Mouse (Mus musculus) neural tube, embryonic 14.5 days (tissue): ENCODE results near the gene Actr10. TPM values are rescaled to one million over a fixed set of nuclear protein-coding genes. Genes with fewer than 3 reads are reported as not detected.
A peak's percentile ranks its signal among the peaks of the same experiment; 100 is the strongest.

Experiments
- ATAC-seq: fragments of 200-750 bp; cut with Nextera tagmentation; 2 replicates; pipeline ENCODE4 v1.8.0; 2017; ENCODE audit warnings: low read depth, mild to moderate bottlenecking, moderate TSS enrichment, moderate library complexity
- H3K27ac ChIP-seq: fragments of 300-500 bp; sonication (generic); 2 replicates; pipeline ENCODE4 v1.5.1; 2014; ENCODE audit warnings: low read depth, mild to moderate bottlenecking, control low read depth, low read length, moderate library complexity, mixed read lengths
- H3K27me3 ChIP-seq: fragments of 300-500 bp; sonication (generic); 2 replicates; pipeline ENCODE4 v1.6.1; 2014; ENCODE audit warnings: low read length; ENCODE audit not compliant: control insufficient read depth, insufficient read depth
- H3K36me3 ChIP-seq: fragments of 300-500 bp; sonication (generic); 2 replicates; pipeline ENCODE4 v1.6.1; 2014; ENCODE audit warnings: low read length, mixed read lengths; ENCODE audit not compliant: control insufficient read depth, insufficient read depth
- H3K4me1 ChIP-seq: fragments of 300-500 bp; sonication (generic); 2 replicates; pipeline ENCODE4 v1.6.1; 2014; ENCODE audit warnings: low read length; ENCODE audit not compliant: control insufficient read depth, insufficient read depth
- H3K4me2 ChIP-seq: fragments of 300-500 bp; sonication (generic); 2 replicates; pipeline ENCODE4 v1.6.1; 2014; ENCODE audit warnings: mild to moderate bottlenecking, low read depth, low read length, control low read depth
- H3K4me3 ChIP-seq: fragments of 300-500 bp; sonication (generic); 2 replicates; pipeline ENCODE4 v1.5.1; 2014; ENCODE audit warnings: low read depth, low read length, control low read depth, mixed read lengths
- H3K9ac ChIP-seq: fragments of 300-500 bp; sonication (generic); replicated peaks from 2 replicates; pipeline ENCODE4 v1.6.1; 2014; ENCODE audit warnings: low read depth, mild to moderate bottlenecking, control low read depth, low read length, mixed read lengths
- H3K9me3 ChIP-seq: fragments of 300-500 bp; sonication (generic); 2 replicates; pipeline ENCODE4 v1.6.1; 2016; ENCODE audit warnings: low read length; ENCODE audit not compliant: control insufficient read depth
- WGBS: fragments of 180-500 bp; shearing (Covaris S2); extraction: QIAGEN DNeasy Blood & Tissue Kit; methylation state at CpG from one replicate; pipeline ENCODE4 v1.1.7; 2014; 5-methylcytosine and 5-hydroxymethylcytosine counted together
- polyA plus RNA-seq: library from polyadenylated mRNA; unstranded; fragments of >200 nt; fragmentation: Nextera tagmentation; extraction: Ambion mirVana; gene quantifications from 2 replicates; pipeline ENCODE4 v1.2.1, GENCODE M21; 2014

Actr10 gene
- polyA plus RNA-seq, result 210 and 242 TPM in 2 replicates

DNA sequence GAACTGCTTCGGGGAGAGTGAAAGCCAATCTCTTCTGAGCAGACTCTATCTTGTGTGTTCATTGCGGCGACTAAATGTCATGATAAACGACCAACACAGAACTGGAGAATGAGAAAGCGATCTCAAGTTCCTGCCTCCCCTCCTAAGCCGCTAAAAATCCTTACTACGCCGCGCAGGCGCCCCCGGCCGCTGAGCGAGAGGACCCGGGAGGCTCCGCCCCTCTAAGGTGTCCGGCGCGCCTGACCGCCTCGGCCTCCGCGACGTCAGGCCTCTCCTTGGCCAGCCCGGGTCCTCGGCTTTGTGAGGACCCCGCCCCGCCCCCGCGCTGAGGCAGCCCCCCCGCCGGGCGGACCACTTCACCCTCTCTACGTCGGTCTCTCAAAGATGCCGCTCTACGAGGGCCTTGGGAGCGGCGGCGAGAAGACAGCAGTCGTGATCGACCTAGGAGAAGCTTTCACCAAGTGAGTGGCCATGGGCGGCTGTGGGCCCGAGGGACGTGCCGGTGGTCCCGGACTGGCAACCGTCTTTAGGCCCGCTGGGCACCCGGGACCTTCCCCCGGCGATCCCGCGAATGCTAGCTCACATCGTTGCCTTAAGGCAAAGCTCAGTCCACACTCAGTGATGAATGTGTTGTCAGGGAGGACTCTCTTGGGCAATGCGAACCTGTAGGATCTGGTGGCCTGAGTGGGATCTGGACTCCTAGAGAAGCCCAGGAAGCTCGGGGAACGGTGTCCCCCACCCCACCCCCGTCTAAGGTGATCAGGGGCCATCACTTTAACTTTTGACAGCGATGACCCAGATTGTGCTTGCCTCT lies at the start of gene Actr10:
TSS of gene Actr10 (plus strand) at position 287 of the 814 bp plus-strand sequence.
- under 1% methylated on average over 59 of the region's 59 CpGs for WGBS
- peak; percentile 98 for ATAC-seq

DNA sequence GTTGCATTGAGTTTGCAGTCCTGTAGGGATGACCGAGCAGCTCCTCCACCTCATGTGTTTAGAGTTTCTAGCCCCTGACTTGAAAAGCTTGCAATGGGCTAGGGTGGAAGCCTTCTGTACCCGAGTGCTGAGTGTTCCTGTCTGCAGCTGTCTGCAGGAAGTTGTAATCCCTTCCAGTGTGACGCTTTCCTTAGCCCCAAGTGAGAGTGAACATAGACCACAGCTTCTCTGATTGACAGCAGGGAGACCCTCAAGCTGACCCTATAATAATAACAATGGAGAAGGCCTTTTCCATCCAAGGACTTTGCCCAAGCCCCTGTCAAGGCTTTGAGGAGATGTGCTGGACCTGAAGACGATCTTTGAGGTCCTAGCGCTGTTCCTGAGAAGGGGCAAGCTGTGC lies 47.3 kb upstream of the Actr10 start:
- peaks cover 7% of the 10 kb centered on the region for H3K36me3 ChIP-seq

More for the DNA sequence above, at the start of gene Actr10:
- Histone ChIP-seq H3K27me3 (no peaks in the 10 kb centered on the region), H3K4me3 (peak within 1 kb of the TSS; percentile 86), H3K4me1 (no peaks in the 10 kb centered on the region), H3K9ac (peak within 1 kb of the TSS; percentile 88), H3K4me2 (peak within 1 kb of the TSS; percentile 53), H3K27ac (peak within 1 kb of the TSS; percentile 83), H3K36me3 (peaks cover 9% of the 10 kb centered on the region; the same call in 1 of the 2 replicates), H3K9me3 (no peaks in the 10 kb centered on the region)

DNA sequence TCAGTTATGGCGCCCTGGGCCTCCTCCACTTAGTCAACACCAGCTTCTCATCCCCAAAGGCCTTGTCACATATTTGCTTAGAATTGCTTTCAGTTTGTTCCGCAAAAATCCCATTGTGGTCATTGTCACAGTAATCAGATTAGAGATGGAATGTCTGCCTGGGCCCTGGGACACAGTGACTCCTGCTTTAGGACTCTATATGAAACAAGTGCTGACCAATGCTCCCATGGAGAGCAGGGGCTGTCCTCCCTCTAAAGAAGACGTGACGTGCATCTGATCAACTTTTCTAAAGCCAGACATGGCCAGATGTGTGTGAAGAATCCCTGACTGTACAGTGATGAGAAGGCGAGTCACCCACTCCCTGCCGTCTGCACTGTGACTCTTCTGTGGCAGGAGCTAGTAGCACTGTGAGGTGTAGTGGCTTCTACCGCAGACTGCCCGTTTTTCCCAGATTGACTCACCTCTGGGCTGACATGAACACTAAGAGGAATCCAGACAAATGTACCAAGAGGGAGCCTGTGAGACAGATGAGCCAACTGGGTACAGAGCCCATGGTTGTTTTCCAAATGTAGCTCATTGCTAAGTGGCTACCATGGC lies 46.7 kb upstream of the Actr10 start:
- Histone ChIP-seq H3K9ac (no peak overlapping the region), H3K9me3 (no peaks in the 10 kb centered on the region), H3K4me1 (no peaks in the 10 kb centered on the region), H3K27ac (no peak overlapping the region), H3K4me2 (no peak overlapping the region), H3K36me3 (peaks cover 7% of the 10 kb centered on the region), H3K4me3 (no peak overlapping the region), H3K27me3 (no peaks in the 10 kb centered on the region)
- 94% methylated on average over 8 of the region's 8 CpGs for WGBS
- ATAC-seq, result no peak

More for the DNA sequence above, 47.3 kb upstream of the Actr10 start:
- no peak for ATAC-seq
- 94% methylated on average over 5 of the region's 5 CpGs for WGBS
- no peak overlapping the region for H3K4me3 ChIP-seq
- H3K9me3 ChIP-seq, result no peaks in the 10 kb centered on the region
- no peak overlapping the region for H3K4me2 ChIP-seq
- no peak overlapping the region for H3K9ac ChIP-seq
- H3K4me1 ChIP-seq, result no peaks in the 10 kb centered on the region
- H3K27ac ChIP-seq, result no peak overlapping the region
- no peaks in the 10 kb centered on the region for H3K27me3 ChIP-seq

DNA sequence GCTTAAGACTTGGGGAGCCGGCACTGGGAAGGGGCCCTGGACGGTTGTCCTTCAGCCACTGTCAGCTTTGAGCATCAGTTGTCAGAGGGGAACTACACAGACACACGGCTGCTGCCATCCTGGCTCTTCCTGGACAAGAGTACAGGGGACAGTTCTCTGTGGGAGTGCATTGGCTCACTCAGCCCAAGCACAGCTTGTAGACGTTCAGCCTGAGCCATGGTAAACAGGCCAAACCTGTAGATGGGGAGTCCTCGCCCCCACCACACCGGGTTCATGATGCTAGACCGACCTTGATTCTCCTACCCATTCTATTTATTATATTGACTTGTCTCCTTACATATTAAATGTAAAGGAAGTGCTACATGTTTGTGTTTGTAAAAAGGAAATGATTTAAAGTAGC lies 42.4 kb upstream of the Actr10 start:
- H3K4me1 ChIP-seq, result no peaks in the 10 kb centered on the region
- no peak overlapping the region for H3K4me2 ChIP-seq
- H3K4me3 ChIP-seq, result no peak overlapping the region
- ATAC-seq, result no peak
- H3K27me3 ChIP-seq, result no peaks in the 10 kb centered on the region
- H3K36me3 ChIP-seq, result peaks cover 7% of the 10 kb centered on the region
- H3K9me3 ChIP-seq, result no peaks in the 10 kb centered on the region
- no peak overlapping the region for H3K27ac ChIP-seq
- 87% methylated on average over 7 of the region's 7 CpGs for WGBS
- H3K9ac ChIP-seq, result no peak overlapping the region

DNA sequence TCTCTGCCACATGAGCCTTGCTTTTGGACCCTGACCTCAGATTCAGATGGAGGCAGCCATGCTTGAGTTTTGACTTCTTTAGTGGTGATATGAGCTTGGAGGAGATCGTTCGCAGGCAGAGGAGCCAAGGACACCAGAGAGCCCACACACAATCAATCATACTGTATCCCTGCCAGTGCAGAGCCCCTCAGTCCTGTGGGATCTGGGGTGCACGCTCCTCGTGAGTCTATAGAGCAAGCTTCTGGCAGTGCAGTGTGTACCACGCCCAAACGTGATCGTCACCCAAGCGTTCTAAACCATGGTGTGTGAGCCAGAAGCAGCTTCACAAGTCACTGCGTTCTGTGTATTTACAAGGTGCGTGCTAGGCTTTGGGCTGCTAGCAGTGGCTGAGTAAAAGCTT lies 41.6 kb upstream of the Actr10 start:
- WGBS, result 91% methylated on average over 10 of the region's 10 CpGs
- H3K4me2 ChIP-seq, result no peak overlapping the region
- H3K9me3 ChIP-seq, result no peaks in the 10 kb centered on the region
- H3K36me3 ChIP-seq, result peaks cover 7% of the 10 kb centered on the region
- no peak for ATAC-seq
- no peak overlapping the region for H3K9ac ChIP-seq
- H3K4me1 ChIP-seq, result no peaks in the 10 kb centered on the region
- H3K27ac ChIP-seq, result no peak overlapping the region
- H3K4me3 ChIP-seq, result no peak overlapping the region
- H3K27me3 ChIP-seq, result no peaks in the 10 kb centered on the region

DNA sequence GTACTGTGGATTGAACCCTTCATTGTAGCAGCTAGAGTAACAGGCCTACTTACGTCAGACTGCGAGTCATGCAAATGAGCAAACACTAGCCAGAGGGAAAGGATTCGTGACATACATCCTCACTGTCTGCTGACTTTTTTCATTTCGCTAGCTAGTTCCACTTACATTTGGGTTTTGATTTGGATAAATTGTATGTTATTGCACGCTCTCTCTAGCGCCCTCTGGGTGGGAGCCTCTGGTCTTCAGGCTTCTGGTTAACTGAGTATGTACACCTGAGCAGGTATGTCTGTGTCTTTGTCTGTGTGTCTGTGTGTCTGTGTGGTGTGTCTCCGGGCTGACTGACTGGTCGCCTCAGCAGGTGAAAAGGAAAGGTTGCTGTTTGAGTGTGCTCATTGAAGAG lies 40.2 kb upstream of the Actr10 start:
- WGBS, result 87% methylated on average over 8 of the region's 8 CpGs
- Histone ChIP-seq H3K4me3 (no peak overlapping the region), H3K27me3 (no peaks in the 10 kb centered on the region), H3K4me2 (no peak overlapping the region), H3K4me1 (no peaks in the 10 kb centered on the region), H3K36me3 (peaks cover 7% of the 10 kb centered on the region), H3K9me3 (no peaks in the 10 kb centered on the region), H3K27ac (no peak overlapping the region), H3K9ac (no peak overlapping the region)
- no peak for ATAC-seq

DNA sequence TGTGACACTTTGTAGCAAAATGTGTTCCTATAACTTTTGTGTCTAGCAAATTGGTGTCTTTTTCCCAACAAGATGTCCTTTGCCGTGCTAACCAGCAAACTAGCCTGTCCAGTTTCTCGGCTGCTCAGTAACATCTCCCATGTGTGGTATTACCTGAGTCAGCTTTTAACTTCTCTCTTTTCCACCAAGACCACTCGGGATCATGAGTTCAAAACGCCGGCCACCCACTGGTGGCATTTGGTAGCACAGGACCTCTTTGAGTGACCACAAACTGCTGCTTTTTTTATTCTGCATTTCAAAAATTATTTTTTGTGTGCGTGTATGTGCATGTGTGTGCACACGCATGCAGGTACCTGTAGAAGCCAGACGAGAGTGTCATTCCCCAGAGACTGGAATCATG lies 39.2 kb upstream of the Actr10 start:
- H3K9ac ChIP-seq, result no peak overlapping the region
- no peaks in the 10 kb centered on the region for H3K27me3 ChIP-seq
- no peaks in the 10 kb centered on the region for H3K9me3 ChIP-seq
- WGBS, result 91% methylated on average over 8 of the region's 8 CpGs
- H3K4me1 ChIP-seq, result no peaks in the 10 kb centered on the region
- H3K4me2 ChIP-seq, result no peak overlapping the region
- peaks cover 9% of the 10 kb centered on the region for H3K36me3 ChIP-seq
- H3K4me3 ChIP-seq, result no peak overlapping the region
- no peak overlapping the region for H3K27ac ChIP-seq
- no peak for ATAC-seq

DNA sequence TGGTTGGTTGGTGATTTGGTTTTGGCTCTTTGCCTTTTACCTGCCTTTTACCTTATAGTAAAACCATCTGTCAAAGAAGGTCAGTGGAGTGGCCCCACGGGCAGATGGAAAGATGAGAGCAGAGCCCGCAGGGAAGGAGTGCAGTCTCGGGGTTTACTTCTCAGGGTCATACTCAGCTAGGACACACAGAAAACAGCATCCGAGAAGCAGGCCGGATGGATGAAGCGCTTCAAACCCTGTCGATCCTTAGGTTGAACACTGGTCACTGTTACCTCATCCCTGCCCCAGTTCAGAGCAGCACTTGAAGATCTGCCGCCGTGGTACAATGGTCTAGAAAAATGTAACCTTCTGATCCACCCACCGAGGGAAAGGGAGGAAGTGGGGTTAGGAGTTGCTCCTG lies 33.2 kb upstream of the Actr10 start:
- WGBS, result 94% methylated on average over 10 of the region's 10 CpGs
- no peak overlapping the region for H3K27ac ChIP-seq
- no peaks in the 10 kb centered on the region for H3K27me3 ChIP-seq
- H3K36me3 ChIP-seq, result 0 out of 2 replicates have a peak, but pooled peaks cover 3% of the 10 kb centered on the region
- H3K9ac ChIP-seq, result no peak overlapping the region
- H3K9me3 ChIP-seq, result no peaks in the 10 kb centered on the region
- no peak overlapping the region for H3K4me2 ChIP-seq
- H3K4me1 ChIP-seq, result no peaks in the 10 kb centered on the region
- H3K4me3 ChIP-seq, result no peak overlapping the region
- no peak for ATAC-seq

DNA sequence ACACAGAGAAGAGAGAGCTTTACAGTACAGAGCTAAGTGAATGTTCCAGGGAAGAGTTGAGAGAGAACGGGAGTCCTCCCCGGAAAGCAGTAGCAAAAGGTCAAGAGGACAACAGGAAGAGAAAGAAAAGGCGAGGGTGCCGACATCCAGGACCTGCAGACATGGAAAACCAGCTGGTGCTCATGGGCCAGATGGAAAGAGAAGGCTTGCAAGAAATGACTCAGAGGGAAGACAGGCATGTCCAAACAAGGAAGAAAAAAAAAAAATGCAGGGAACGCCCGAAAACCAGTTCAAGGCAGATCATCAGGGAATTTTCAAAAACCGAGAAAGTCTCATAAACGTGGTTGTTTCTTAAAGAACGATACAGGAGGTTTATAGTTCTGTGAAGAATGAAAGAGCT lies 30.8 kb upstream of the Actr10 start:
- 0 out of 2 replicates have a peak, but pooled peaks cover 3% of the 10 kb centered on the region for H3K36me3 ChIP-seq
- no peak overlapping the region for H3K4me3 ChIP-seq
- no peak overlapping the region for H3K4me2 ChIP-seq
- WGBS, result 86% methylated on average over 9 of the region's 9 CpGs
- no peak overlapping the region for H3K9ac ChIP-seq
- no peaks in the 10 kb centered on the region for H3K9me3 ChIP-seq
- H3K27ac ChIP-seq, result no peak overlapping the region
- no peaks in the 10 kb centered on the region for H3K27me3 ChIP-seq
- ATAC-seq, result no peak
- H3K4me1 ChIP-seq, result no peaks in the 10 kb centered on the region
